Mouse (Mus musculus): ENCODE measurements around the gene Fubp3. TPM values are rescaled to one million over a fixed set of nuclear protein-coding genes. Genes with fewer than 3 reads are reported as not detected.
A peak's percentile ranks its signal among the peaks of the same experiment; 100 is the strongest.

Fubp3 gene
- polyA plus RNA-seq, 1 experiment from 2014 or later, result 92.9 TPM

DNA sequence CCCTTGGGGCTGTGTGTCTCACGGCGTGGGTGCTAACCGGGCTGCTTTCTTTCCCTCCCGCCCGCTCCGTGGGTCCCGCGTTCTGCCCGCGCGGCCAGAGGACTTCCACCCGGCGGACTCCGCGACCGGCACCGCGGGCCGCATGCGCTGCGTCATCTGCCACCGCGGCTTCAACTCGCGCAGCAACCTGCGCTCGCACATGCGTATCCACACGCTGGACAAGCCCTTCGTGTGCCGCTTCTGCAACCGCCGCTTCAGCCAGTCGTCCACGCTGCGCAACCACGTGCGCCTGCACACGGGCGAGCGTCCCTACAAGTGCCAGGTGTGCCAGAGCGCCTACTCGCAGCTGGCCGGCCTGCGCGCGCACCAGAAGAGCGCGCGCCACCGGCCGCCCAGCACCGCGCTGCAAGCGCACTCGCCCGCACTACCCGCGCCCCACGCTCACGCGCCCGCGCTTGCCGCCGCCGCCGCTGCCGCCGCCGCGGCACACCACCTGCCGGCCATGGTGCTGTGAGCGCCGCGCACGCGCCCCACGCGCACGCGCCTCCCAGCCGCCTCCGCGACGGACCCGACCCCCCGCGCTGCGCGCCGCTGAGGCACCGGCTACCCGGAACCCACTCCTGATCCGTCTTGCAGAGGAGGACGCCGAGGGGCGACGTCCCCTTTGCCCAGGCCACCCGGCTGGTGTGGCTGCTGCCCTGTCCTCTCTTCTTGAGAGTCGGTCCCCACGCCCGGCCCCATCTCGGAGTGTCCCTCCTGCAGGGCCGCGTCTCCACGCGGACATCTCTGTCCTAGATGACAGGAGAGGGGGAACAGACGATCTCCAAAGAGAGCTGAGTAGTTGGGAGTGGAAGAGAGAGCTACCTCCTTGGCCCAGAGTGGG is 81.8 kb downstream of the Fubp3 start:
- peaks cover 100% of the 10 kb centered on the region for H3K27me3 ChIP-seq (ENCODE audit: poor library complexity, severe bottlenecking)
- peaks cover 8% of the 10 kb centered on the region; the same call in 1 of the 2 replicates for H3K9me3 ChIP-seq
- H3K4me3 ChIP-seq, result peak overlapping the region; percentile 62
- no peaks in the 10 kb centered on the region; the same call in 1 of the 2 replicates for H3K36me3 ChIP-seq (replicated peaks)
- under 1% methylated on average over 109 of the region's 109 CpGs for WGBS
- peak overlapping the region; percentile 25; the same call in 1 of the 2 replicates for H3K27ac ChIP-seq
- peak; percentile 40 for DNase-seq (ENCODE audit: extremely low spot score, low spot score)
- H3K4me1 ChIP-seq, result peaks cover 18% of the 10 kb centered on the region

DNA sequence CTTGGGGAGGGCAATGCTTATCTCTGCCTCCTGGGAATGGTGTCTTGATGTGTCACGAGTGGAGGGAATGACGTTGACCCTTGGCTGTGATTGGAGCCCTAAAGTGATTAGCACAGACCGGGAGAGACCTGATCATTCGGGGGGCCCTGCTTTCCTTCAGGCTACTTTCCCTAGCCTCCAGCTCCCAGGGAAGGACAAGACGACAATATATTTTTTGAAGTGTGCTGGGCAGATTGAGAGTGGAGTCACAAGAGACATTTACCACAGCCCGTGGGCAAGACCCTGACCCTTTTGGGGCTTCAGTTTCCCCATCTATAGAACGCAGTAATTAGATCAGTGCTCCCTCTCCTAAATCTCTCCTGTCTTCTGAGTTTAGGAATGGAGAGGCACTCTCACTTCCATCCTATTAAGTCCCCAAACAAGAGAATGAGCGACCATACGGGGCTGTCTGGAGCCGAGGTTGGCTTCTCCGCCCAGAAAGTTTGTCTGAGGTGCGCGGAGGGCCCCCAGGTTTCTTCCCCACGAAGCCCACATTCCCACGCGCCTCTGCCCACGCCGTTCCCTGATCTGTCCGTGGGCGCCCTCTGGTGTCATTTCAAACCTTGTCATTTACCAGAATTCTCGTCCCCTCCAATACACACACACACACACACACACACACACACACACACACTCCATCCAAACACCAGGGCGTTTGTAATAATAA is 82.6 kb downstream of the Fubp3 start:
- H3K36me3 ChIP-seq (replicated peaks), result no peaks in the 10 kb centered on the region; the same call in 1 of the 2 replicates
- WGBS, result 6% methylated on average over 22 of the region's 22 CpGs
- H3K27me3 ChIP-seq (ENCODE audit: poor library complexity, severe bottlenecking), result peaks cover 100% of the 10 kb centered on the region
- H3K9me3 ChIP-seq, result peaks cover 14% of the 10 kb centered on the region
- peaks cover 18% of the 10 kb centered on the region for H3K4me1 ChIP-seq
- peak; percentile 50 for DNase-seq (ENCODE audit: extremely low spot score, low spot score)
- H3K27ac ChIP-seq, result no peak overlapping the region
- peak overlapping the region; percentile 62 for H3K4me3 ChIP-seq

DNA sequence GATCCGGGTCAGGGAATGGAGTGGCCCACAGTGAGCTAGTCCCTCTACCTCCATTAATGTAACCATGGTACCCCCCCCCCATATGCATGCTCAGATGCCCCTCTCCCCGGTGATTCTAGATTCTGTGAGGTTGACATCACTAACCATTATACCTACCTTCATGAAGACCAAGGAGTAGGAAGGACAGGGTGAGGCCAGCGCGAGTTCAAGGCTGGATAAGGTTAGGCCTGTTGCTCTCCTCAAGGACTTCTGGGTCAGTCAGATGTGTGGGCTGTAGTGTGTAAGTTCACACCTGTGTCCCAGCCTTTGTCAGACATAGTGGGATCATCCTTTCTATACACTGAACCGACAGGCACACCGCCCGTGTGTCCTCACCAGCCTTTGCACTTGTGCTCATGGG is 83.9 kb downstream of the Fubp3 start:
- H3K4me3 ChIP-seq, result no peak overlapping the region
- peaks cover 94% of the 10 kb centered on the region for H3K27me3 ChIP-seq (ENCODE audit: poor library complexity, severe bottlenecking)
- peaks cover 14% of the 10 kb centered on the region for H3K9me3 ChIP-seq
- WGBS, result 87% methylated on average over 7 of the region's 7 CpGs
- H3K27ac ChIP-seq, result no peak overlapping the region
- peaks cover 18% of the 10 kb centered on the region for H3K4me1 ChIP-seq
- H3K36me3 ChIP-seq (replicated peaks), result no peaks in the 10 kb centered on the region; the same call in 1 of the 2 replicates
- no peak for DNase-seq (ENCODE audit: extremely low spot score, low spot score)

DNA sequence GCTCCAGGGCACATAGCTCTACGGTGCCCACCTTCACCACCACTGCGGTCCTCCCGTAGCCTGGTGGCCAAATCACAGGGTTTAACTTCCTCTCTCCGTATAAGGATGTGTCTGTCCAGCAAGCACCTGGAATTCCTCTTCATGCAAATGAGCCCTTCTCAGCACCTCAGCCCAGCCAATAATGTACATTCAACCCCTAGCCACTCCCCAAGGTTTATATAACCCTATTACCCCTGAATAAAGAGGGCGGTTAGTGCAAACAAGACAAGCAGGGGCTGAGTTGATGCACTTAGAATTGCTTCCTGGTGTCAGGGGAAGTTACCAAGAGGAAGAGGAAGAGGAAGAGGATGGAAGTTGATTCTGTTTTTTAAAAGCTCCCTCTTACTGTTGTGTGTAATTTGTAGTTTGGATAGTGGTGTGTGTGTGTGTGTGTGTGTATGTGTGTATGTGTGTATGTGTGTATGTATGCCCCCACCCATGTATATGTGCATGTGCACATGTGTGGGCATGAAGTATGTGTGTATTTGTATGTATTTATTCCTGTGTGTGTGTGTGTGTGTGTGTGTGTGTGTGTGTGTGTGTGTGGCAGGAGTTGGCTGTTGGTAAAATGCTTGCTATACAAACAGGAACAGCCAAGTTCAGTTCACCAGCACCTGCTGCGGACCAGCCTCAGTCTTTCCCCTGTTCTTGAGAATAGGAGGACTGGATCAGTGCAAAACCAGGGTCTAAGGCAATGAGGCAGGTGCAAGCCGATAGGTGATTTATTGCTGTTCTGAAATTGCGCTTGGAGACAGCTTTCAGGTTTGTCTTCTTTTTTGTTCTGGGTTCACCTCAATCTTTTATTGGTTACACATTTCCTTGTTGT is 90.7 kb downstream of the Fubp3 start:
- Histone ChIP-seq H3K27me3 (ENCODE audit: poor library complexity, severe bottlenecking) (peaks cover 72% of the 10 kb centered on the region), H3K36me3 (replicated peaks) (no peaks in the 10 kb centered on the region), H3K27ac (no peak overlapping the region), H3K4me3 (no peak overlapping the region), H3K9me3 (peaks cover 14% of the 10 kb centered on the region), H3K4me1 (no peaks in the 10 kb centered on the region)
- DNase-seq (ENCODE audit: extremely low spot score, low spot score), result no peak
- WGBS, result 65% methylated on average over 8 of the region's 8 CpGs

DNA sequence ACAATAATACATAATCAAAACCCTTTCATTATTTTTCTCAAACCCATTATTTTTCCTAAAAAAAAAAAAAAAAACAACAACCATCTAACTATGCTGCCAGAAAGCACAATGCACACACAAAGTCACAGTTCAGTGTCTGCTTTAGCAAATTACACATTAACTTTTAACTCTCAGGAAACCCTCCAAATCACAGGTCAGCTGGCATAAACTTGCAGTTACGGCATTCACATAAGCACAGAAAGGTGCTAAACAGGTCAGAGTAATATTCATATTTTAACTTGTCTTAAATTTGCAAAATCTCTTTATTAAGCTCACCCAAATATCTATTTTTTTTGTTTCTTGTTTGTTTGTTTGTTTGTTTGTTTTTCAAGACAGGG is 91.3 kb downstream of the Fubp3 start:
- 95% methylated on average over 1 of the region's 1 CpGs for WGBS

More for the DNA sequence above, 91.3 kb downstream of the Fubp3 start:
- peaks cover 10% of the 10 kb centered on the region for H3K9me3 ChIP-seq
- H3K36me3 ChIP-seq (replicated peaks), result no peaks in the 10 kb centered on the region
- H3K4me1 ChIP-seq, result no peaks in the 10 kb centered on the region
- H3K27ac ChIP-seq, result no peak overlapping the region
- H3K27me3 ChIP-seq (ENCODE audit: poor library complexity, severe bottlenecking), result peaks cover 65% of the 10 kb centered on the region
- H3K4me3 ChIP-seq, result no peak overlapping the region
- DNase-seq (ENCODE audit: extremely low spot score, low spot score), result no peak

Small RNAs within 50 kb of the gene (microRNA-seq; reads per million reads assigned to microRNA genes)
- gene Mir6998, result not detected

Other genes starting within 250 kb of the Fubp3 start
- gene Ass1, start 102.4 kb upstream of the Fubp3 start, polyA plus RNA-seq (2016; fragmentation: Nextera tagmentation; extraction: Ambion mirVana), result 7.3 and 7.6 TPM in 2 replicates
- gene Prdm12, start 67.4 kb downstream of the Fubp3 start, polyA plus RNA-seq (2016; fragmentation: Nextera tagmentation; extraction: Ambion mirVana), result 0.51 and 0.77 TPM in 2 replicates
- gene Exosc2, start 98.1 kb downstream of the Fubp3 start, polyA plus RNA-seq (2016; fragmentation: Nextera tagmentation; extraction: Ambion mirVana), result 104 and 110 TPM in 2 replicates
- gene Abl1, start 115.7 kb downstream of the Fubp3 start, polyA plus RNA-seq (2016; fragmentation: Nextera tagmentation; extraction: Ambion mirVana), result 51.0 and 51.9 TPM in 2 replicates
- 0.09 and 0.14 TPM in 2 replicates for gene Qrfp, start 237.9 kb downstream of the Fubp3 start, polyA plus RNA-seq (2016; fragmentation: Nextera tagmentation; extraction: Ambion mirVana)